Mouse (Mus musculus): ENCODE results near the gene Clcnka. TPM values are rescaled to one million over a fixed set of nuclear protein-coding genes. Genes with fewer than 3 reads are reported as not detected.
A peak's percentile ranks its signal among the peaks of the same experiment; 100 is the strongest.

Clcnka gene
- polyA plus RNA-seq, 1 experiment from 2014 or later: 58.1 TPM

DNA sequence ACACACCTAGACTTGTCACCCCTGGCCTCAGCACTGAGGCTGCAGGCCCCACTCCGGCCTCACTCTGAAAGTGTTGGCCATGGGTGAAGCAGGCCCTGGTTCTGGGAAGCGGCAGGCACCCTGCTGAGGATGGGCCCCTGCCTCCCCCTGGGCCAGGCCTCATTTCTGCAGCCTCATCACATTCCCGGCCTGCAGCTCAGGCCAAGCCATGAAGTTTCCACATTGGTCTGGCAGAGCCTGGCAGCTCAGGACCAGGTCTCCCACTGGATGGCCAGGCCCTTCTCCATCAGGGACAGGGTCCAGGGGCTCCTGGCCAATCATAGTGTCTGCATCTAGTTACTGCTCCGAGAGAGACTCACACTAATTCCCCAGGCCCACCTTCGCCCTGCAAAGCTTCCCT, 63.8 kb downstream of the Clcnka start:
- no peak overlapping the region for H3K4me2 ChIP-seq (ENCODE audit: low read length)
- WGBS: 69% methylated on average over 5 of the region's 5 CpGs
- H3K9me3 ChIP-seq (replicated peaks; ENCODE audit: low read length): no peaks in the 10 kb centered on the region
- peak overlapping the region; percentile 13; the same call in 1 of the 2 replicates for H3K27ac ChIP-seq
- H3K4me1 ChIP-seq (replicated peaks; ENCODE audit: insufficient read depth, low read length): peaks cover 23% of the 10 kb centered on the region; the same call in 1 of the 2 replicates
- ATAC-seq (replicated peaks; ENCODE audit: low FRiP score, low read depth): 0 out of 2 replicates have a peak, but pooled peaks have one; percentile 12
- no peaks in the 10 kb centered on the region for H3K36me3 ChIP-seq (ENCODE audit: insufficient read depth, low read length)
- H3K4me3 ChIP-seq (replicated peaks; ENCODE audit: low read depth, low read length): no peak overlapping the region
- TF ChIP-seq CTCF (IDR thresholded peaks at IDR 0.05; ENCODE audit: low read depth): no peak
- DNase-seq (ENCODE audit: low spot score): no peak
- H3K27me3 ChIP-seq (ENCODE audit: insufficient read depth, low read length): no peaks in the 10 kb centered on the region
- H3K9ac ChIP-seq (ENCODE audit: low read depth, low read length): no peak overlapping the region

Small RNA genes within 50 kb of the gene (microRNA-seq; reads per million reads assigned to microRNA genes)
- gene Gm25690: not detected

Other genes with a start within 250 kb of the Clcnka start
- 2.7 and 3.1 TPM in 2 replicates for gene Rsg1, start 184.8 kb downstream of the Clcnka start, polyA plus RNA-seq (2015; fragmentation: Nextera tagmentation; extraction: Ambion mirVana)
- gene Arhgef19, start 159.2 kb downstream of the Clcnka start, polyA plus RNA-seq (2015; fragmentation: Nextera tagmentation; extraction: Ambion mirVana): 5.2 and 5.7 TPM in 2 replicates
- 5.6 and 5.8 TPM in 2 replicates for gene Epha2, start 97.5 kb downstream of the Clcnka start, polyA plus RNA-seq (2015; fragmentation: Nextera tagmentation; extraction: Ambion mirVana)
- 2.8 and 3.1 TPM in 2 replicates for gene Fam131c, start 30.5 kb downstream of the Clcnka start, polyA plus RNA-seq (2015; fragmentation: Nextera tagmentation; extraction: Ambion mirVana)
- 155 and 161 TPM in 2 replicates for gene Clcnkb, start 17.3 kb upstream of the Clcnka start, polyA plus RNA-seq (2015; fragmentation: Nextera tagmentation; extraction: Ambion mirVana)
- 0.29 and 0.41 TPM in 2 replicates for gene Hspb7, start 22.1 kb upstream of the Clcnka start, polyA plus RNA-seq (2015; fragmentation: Nextera tagmentation; extraction: Ambion mirVana)
- gene Srarp, start 37.4 kb upstream of the Clcnka start, polyA plus RNA-seq (2015; fragmentation: Nextera tagmentation; extraction: Ambion mirVana): 0.41 and 0.47 TPM in 2 replicates
- 24.6 and 26.4 TPM in 2 replicates for gene Zbtb17, start 45.9 kb upstream of the Clcnka start, polyA plus RNA-seq (2015; fragmentation: Nextera tagmentation; extraction: Ambion mirVana)
- 6.2 and 6.6 TPM in 2 replicates for gene Spen, start 139.9 kb upstream of the Clcnka start, polyA plus RNA-seq (2015; fragmentation: Nextera tagmentation; extraction: Ambion mirVana)
- 58.1 and 64.6 TPM in 2 replicates for gene Fblim1, start 207.4 kb upstream of the Clcnka start, polyA plus RNA-seq (2015; fragmentation: Nextera tagmentation; extraction: Ambion mirVana)
- 7.7 and 9.5 TPM in 2 replicates for gene Tmem82, start 219.9 kb upstream of the Clcnka start, polyA plus RNA-seq (2015; fragmentation: Nextera tagmentation; extraction: Ambion mirVana)
- gene Slc25a34, start 225.1 kb upstream of the Clcnka start, polyA plus RNA-seq (2015; fragmentation: Nextera tagmentation; extraction: Ambion mirVana): 1.9 and 2.3 TPM in 2 replicates

Data from kidney, postnatal 0 days (tissue).